Mouse (Mus musculus): ENCODE data around the gene Zfp174.

Gene Zfp174

DNA sequence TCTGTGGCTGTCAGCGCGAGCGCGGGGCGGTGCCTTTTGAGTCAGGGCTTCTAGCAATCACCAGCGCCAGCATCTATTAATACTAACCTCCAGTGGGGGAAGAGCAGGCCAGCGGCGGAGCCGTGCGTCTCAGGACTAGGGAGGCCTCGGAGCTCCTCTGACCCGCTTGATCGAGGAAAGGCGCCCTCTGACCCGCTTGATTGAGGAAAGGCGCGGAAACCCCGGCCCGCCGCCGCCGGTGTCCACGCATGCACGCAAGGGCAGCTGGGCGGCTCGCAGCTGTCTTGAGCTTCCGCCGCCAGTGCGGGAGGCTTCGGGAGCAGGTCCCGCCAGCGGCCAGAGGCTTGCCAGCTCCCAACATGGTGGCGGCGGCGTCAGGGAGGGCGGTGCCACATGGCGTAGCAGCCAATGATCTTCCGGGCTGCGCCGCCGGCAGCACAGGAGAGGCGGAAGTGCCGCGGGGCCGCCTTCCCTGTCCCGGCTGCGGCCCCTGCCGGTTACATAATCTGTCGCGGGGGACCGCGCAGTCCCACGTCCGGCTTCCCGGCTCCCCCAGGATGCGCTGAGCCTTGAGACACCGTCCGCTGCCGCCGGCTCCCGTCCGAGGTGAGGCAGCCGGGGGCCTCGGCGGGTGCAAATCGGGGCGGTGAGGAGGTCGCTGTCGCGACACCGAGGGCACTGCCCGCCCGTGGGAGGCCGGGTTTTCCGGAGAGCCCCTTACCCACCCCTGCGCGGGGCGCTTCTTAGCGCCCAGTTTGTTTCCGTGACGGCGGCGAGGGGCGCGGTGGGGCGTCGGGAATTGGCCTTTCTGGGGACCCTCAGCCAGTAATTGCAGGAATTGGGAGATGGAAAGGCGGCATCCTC, 37.4 kb downstream of the Zfp174 start, which contains the start of the genes Zfp597 and Gm20695:
Gene Zfp597 (minus strand): TSS at position 361 of the 864 bp plus-strand sequence.
Gene Gm20695 (plus strand): TSS at position 448 of the 864 bp plus-strand sequence.
- DNase-seq = peak; percentile 94 to 95

DNA sequence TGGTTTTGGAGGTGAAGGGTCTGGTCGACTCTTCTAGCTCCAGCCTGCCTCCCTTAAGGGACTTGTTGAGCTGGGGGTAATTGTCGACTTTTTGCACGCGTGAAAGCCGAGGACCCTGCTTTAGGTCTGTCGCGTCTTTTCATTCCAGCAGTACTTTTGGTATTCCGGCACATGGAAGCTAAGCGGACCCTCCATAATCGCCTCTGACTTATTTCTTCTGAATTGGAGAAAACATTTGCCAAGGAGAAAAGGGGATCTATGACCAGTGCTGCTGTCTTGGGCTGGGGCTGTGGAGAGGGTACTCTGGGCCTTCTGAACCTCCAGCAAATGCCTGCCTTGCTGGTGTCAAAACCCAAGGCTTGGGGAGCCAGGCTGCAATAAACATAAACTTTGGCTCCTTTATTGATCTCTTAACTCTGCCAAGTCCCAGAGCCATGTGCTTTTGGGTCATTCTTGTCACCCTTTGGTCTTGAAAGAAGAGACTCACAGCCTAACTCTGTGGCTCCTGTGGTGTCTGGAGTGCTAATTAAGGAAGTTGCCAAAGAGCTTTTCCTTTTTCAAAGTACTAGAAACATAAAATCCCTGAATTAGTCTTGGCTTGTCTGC, 38.1 kb downstream of the Zfp174 start:
- DNase-seq = no peak

DNA sequence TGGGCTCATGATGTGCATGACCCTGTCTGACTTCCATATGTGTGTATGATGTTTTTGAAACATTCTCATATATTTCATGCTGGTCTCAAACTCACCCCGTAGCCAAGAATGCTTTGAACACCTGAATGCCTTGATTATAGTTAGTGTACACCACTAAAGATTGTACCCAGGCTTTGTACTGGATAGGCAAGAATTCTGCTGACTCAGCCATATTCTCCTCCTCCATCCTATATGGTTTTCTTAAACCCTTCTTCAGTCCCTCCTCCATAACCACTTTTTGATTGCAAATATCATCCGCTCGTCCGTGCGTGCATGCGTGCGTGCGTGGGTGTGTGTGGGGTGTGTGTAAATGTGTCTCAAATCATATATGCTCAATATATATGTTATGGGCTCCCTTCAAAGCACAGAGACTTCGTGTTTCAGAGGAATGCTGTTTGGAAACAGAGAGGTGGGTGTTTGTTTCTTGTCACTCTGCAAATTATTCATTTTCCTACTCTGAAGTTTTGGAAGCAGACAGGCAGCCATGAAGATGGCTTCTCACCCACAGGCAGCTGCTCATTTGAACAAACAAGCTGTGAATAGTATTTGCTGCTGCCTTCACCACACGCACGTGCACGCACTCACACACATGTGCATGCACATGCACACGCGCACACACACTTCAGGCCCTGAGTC, 44.7 kb downstream of the Zfp174 start:
- DNase-seq = no peak

DNA sequence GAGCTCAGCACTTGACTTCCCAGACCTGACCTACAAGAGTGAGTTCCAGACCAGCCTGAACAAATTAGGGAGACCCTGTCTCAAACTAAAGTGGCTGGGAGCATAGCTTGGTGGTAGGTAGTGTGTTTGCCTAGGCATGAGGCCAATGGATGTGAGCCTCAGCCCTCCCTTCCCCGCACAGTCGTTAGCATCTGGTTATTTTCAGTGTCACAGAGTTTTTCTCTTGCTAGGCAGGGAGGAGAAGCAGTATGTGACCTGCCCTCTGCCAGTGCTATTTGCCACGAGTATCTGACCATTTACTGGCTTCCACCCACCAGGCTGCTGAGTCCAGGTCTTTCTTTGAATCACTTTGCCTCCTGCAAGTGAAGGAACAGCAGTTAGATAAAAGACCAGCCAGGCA, 46.7 kb downstream of the Zfp174 start:
- no peak for DNase-seq

DNA sequence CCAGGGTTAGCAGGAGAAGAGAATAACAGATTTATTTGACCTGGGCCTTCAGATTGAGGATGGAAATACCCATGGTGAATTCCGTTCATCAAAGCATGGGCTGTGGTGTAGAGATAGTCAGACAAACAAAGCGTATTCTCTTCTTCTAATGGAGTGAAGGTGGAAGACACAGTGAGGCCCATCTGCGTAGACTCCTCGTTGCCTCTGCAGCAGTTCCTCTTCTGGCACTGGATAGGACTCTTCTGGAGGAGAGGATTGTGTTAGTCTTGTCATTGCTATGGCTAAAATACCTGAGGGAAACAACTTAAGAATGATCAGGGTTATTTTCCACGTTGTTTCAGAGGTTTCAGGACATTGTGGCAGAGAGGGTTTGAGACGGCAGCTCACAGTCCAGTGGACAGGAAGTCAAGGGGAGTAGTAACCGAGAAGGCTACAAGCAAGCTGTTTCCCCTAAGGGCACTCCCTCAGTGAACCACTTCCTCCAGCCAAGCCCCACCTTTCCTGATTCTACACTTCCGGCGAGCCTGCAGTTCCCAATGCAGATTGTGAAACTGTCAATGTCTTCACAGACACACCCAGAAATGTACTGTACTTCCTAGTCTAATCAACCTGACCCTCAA, 48.2 kb downstream of the Zfp174 start:
- peak; percentile 80 to 85 for DNase-seq

DNA sequence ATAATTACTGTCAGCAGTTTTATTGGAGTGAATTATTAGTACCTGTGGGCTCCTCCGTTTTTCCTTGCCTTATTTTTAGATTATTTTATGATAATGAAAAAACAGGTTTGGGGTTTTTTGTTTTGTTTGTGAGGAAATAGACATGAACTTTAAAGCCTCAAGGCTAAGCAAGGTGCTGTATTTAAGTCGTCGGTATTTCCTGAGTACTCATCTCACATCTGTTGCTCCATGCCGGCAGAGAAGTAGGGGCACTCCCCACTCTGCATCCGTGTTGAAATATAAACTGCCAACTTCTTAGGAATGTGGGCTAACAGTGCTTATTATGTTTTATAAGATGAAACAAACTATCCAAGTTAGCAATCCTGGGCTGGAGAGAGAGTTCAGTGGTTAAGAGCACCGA, 49.0 kb downstream of the Zfp174 start:
- no peak for DNase-seq

DNA sequence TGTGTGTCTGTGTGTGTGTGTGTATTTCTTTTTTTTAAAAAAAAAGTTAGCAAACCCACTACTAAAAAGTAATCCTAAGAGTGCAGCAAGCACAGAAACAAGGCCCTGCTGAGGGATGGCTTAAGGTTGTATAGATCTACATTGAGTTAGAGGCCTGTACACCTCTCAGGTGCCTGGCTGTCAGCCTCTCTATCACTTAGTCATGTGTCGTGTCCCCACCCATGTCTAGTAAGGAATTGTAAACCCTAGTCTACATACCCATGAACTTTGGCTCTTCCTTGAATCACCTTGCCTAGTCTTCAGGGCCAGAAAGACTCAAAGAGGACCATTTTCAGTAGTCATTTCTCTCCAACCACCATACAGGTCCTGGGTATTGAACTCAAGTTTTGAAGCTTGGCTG, 49.5 kb downstream of the Zfp174 start:
- no peak for DNase-seq

DNA sequence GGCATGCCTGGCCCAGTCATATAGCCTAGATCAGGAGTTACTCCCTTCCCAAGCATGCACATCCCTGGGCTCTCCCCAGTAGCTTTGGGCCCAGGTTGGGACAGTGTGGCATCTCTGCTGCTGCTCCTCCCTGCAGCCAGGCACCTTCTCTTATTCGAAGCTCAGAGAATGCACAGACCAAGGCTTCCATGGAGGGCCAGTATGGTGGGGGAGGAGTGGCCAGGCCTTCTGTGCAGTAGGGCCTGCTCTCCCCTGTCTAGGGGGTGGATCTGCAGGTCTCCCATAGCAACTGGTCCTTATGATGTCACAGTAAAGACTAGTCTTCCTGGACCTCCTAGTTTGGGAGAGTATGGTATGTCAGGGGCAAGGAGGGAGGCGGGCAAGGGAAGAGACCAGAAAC, 60.4 kb downstream of the Zfp174 start:
- DNase-seq = no peak
